Mouse (Mus musculus): ENCODE results near the gene Chsy1. TPM values are rescaled to one million over a fixed set of nuclear protein-coding genes. Genes with fewer than 3 reads are reported as not detected.
A peak's percentile ranks its signal among the peaks of the same experiment; 100 is the strongest.

Gene Chsy1
- polyA plus RNA-seq, 1 experiment: 6.4 TPM

DNA sequence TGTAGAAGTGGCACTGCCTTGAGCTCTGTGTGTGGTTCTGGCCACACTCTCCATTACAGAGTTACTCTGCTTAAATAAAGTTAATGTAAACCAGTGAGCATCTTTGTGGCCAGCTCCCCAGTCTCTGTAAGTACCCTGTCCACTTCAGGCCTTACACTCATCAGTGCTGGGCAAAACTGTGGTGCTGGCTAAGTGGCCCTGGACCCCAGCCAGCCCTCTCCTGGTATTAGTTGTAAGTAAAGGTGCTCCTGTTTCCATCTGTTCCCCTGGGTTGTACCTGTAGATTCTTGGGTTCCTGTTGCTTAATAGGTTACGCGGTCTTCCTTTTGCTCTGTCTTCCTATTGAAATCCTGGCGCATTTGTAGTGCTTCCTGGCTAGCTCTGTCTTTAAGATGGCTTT, 38.5 kb downstream of the Chsy1 start:
- Histone ChIP-seq H3K36me3 (ENCODE audit: control insufficient read depth, insufficient read depth, low read length) (no peaks in the 10 kb centered on the region), H3K4me3 (ENCODE audit: insufficient read depth, low read depth, low read length) (no peak overlapping the region), H3K27me3 (replicated peaks; ENCODE audit: control insufficient read depth, insufficient read depth, low read length) (no peaks in the 10 kb centered on the region), H3K4me1 (ENCODE audit: control insufficient read depth, insufficient read depth, low read length) (no peaks in the 10 kb centered on the region; the same call in 1 of the 2 replicates), H3K27ac (ENCODE audit: insufficient read depth, low read depth, low read length) (no peak overlapping the region)
- 100% methylated on average over 3 of the region's 3 CpGs for WGBS
- TF ChIP-seq CTCF (conservative IDR thresholded peaks at IDR 0.05; ENCODE audit: insufficient read depth, insufficient read length, low read depth, low read length) (no peak), POLR2A (IDR thresholded peaks at IDR 0.05; ENCODE audit: low read depth, low read length) (no peak)
- DNase-seq: no peak

DNA sequence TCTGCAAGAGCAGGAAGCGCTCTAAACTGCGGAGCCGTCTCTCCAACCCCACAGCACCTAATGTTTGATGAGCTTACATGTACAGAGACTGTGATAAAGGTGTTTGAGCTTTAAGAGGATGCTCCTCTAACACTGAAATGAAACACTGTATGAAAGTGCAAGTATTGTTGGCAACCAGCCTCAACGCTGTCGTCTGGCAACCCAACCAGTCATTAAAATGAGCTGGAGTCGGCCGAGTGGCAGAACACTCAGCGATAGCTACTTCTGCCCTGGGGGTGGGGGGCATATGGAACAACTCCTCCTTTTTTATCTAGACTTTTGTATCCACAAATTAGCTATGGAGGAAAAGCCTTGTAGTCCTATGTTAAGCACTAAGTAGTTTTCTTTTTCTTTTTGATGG, 40.2 kb downstream of the Chsy1 start:
- no peaks in the 10 kb centered on the region for H3K27me3 ChIP-seq (replicated peaks; ENCODE audit: control insufficient read depth, insufficient read depth, low read length)
- no peaks in the 10 kb centered on the region for H3K36me3 ChIP-seq (ENCODE audit: control insufficient read depth, insufficient read depth, low read length)
- no peak overlapping the region for H3K4me3 ChIP-seq (ENCODE audit: insufficient read depth, low read depth, low read length)
- 59% methylated on average over 8 of the region's 8 CpGs for WGBS
- H3K4me1 ChIP-seq (ENCODE audit: control insufficient read depth, insufficient read depth, low read length): no peaks in the 10 kb centered on the region; the same call in 1 of the 2 replicates
- no peak overlapping the region for H3K27ac ChIP-seq (ENCODE audit: insufficient read depth, low read depth, low read length)
- no peak for DNase-seq
- TF ChIP-seq CTCF (conservative IDR thresholded peaks at IDR 0.05; ENCODE audit: insufficient read depth, insufficient read length, low read depth, low read length): no peak
- TF ChIP-seq POLR2A (IDR thresholded peaks at IDR 0.05; ENCODE audit: low read depth, low read length): no peak

DNA sequence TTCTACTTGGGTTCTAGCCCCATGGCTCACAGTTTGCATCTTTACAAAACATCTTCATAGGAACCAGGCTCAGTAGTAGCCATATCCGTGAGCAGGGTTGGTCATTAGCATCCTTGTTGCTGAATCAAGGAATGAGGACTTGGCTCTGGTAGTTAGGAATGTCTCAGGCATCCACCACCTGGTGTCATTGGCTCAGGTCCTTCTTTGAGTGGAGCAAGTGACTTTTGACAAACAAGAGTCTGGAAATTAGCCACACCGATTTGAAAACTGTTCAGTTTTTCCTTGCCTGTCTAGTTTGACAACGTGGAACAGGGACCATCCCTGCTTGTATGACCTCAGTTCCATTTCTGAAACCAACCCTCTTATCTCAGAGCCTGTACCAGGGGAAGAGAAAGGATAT, 41.1 kb downstream of the Chsy1 start:
- H3K36me3 ChIP-seq (ENCODE audit: control insufficient read depth, insufficient read depth, low read length): no peaks in the 10 kb centered on the region
- no peak overlapping the region for H3K27ac ChIP-seq (ENCODE audit: insufficient read depth, low read depth, low read length)
- peaks cover 2% of the 10 kb centered on the region; the same call in 1 of the 2 replicates for H3K4me1 ChIP-seq (ENCODE audit: control insufficient read depth, insufficient read depth, low read length)
- peak; percentile 29 for DNase-seq
- H3K27me3 ChIP-seq (replicated peaks; ENCODE audit: control insufficient read depth, insufficient read depth, low read length): no peaks in the 10 kb centered on the region
- no peak overlapping the region for H3K4me3 ChIP-seq (ENCODE audit: insufficient read depth, low read depth, low read length)
- WGBS: 65% methylated on average over 3 of the region's 3 CpGs
- TF ChIP-seq POLR2A (IDR thresholded peaks at IDR 0.05; ENCODE audit: low read depth, low read length) (no peak), CTCF (conservative IDR thresholded peaks at IDR 0.05; ENCODE audit: insufficient read depth, insufficient read length, low read depth, low read length) (no peak)

DNA sequence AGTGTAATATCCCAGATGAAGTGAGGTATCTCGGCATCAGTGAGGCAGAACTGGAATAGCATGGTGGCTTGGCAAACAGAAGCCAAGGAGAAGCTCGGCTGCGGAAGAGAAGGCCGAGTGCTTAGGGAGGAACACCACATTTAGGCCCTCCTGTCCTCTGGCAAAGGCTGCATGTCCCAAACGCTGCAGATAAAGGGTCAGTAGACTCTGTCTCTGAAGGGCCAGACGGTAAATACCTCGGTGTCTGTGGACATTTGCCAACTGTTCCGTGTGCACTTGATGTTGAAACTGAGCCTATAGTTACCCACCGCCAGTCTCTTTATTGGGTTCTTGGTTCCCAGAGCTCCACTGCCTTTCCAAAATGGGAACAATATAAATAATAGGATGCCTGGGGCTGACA, 48.1 kb downstream of the Chsy1 start:
- H3K27me3 ChIP-seq (replicated peaks; ENCODE audit: control insufficient read depth, insufficient read depth, low read length): no peaks in the 10 kb centered on the region
- TF ChIP-seq CTCF (conservative IDR thresholded peaks at IDR 0.05; ENCODE audit: insufficient read depth, insufficient read length, low read depth, low read length): no peak
- TF ChIP-seq POLR2A (IDR thresholded peaks at IDR 0.05; ENCODE audit: low read depth, low read length): no peak
- H3K4me1 ChIP-seq (ENCODE audit: control insufficient read depth, insufficient read depth, low read length): peaks cover 9% of the 10 kb centered on the region
- 54% methylated on average over 9 of the region's 9 CpGs for WGBS
- peak overlapping the region; percentile 86 for H3K27ac ChIP-seq (ENCODE audit: insufficient read depth, low read depth, low read length)
- H3K36me3 ChIP-seq (ENCODE audit: control insufficient read depth, insufficient read depth, low read length): no peaks in the 10 kb centered on the region
- DNase-seq: no peak
- H3K4me3 ChIP-seq (ENCODE audit: insufficient read depth, low read depth, low read length): no peak overlapping the region

DNA sequence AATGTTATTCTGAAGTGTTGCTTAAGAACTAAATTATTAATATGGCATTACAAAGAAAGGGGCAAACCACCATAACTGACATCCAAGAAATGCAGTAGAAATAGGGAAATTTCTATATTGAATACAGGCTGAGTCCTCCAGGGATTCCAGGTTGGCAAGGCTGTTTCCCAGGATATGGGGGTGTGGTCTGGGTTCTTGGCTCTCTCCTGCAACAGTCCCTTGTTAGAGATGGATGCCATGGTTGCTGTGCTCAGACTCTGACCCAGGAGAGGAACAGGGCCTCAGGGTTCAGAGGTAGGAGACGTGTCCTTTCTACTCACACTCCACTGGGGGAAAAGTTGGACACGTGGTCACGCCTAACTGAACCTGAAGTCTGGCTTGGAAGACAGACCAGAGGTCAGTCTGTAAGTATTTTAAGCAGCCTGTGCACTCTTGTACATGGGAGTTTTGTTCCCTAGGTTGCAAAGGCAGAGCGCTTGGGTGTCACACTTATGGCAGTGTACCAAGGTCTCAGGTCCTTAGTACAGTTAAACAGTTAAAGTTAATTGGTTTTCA, 48.6 kb downstream of the Chsy1 start:
- Histone ChIP-seq H3K4me3 (ENCODE audit: insufficient read depth, low read depth, low read length) (no peak overlapping the region), H3K27ac (ENCODE audit: insufficient read depth, low read depth, low read length) (no peak overlapping the region), H3K4me1 (ENCODE audit: control insufficient read depth, insufficient read depth, low read length) (peaks cover 9% of the 10 kb centered on the region), H3K27me3 (replicated peaks; ENCODE audit: control insufficient read depth, insufficient read depth, low read length) (no peaks in the 10 kb centered on the region), H3K36me3 (ENCODE audit: control insufficient read depth, insufficient read depth, low read length) (no peaks in the 10 kb centered on the region)
- DNase-seq: peak; percentile 94
- 45% methylated on average over 4 of the region's 4 CpGs for WGBS
- TF ChIP-seq POLR2A (IDR thresholded peaks at IDR 0.05; ENCODE audit: low read depth, low read length): no peak
- TF ChIP-seq CTCF (conservative IDR thresholded peaks at IDR 0.05; ENCODE audit: insufficient read depth, insufficient read length, low read depth, low read length): no peak

DNA sequence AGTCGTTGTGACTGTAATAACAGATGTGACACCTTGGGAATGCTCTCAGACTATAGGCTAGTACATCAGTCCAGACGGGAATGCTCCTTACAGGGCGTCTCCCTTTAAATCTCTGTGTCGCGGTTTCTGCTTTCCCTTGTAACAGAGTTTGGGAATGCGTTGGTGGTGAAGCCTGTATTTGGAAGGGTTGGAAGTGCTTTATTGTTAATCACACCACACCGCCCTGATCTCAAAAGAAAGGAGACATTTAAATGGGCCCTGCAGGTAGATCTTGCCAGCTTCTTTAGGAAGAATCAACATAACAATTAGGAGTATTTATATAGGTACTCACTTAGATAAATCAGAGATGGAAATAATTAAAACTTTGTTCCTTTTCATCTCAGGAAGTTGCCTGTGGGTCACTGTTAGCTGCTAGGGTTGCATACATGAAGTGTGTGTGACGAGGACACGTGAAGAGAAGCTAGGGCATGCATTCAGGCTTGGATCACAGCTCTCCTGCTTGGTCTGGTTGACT, 49.4 kb downstream of the Chsy1 start:
- TF ChIP-seq CTCF (conservative IDR thresholded peaks at IDR 0.05; ENCODE audit: insufficient read depth, insufficient read length, low read depth, low read length) (no peak), POLR2A (IDR thresholded peaks at IDR 0.05; ENCODE audit: low read depth, low read length) (no peak)
- Histone ChIP-seq H3K27me3 (replicated peaks; ENCODE audit: control insufficient read depth, insufficient read depth, low read length) (no peaks in the 10 kb centered on the region), H3K27ac (ENCODE audit: insufficient read depth, low read depth, low read length) (0 out of 2 replicates have a peak overlapping the region, but pooled peaks have one; percentile 26), H3K4me1 (ENCODE audit: control insufficient read depth, insufficient read depth, low read length) (peaks cover 9% of the 10 kb centered on the region), H3K4me3 (ENCODE audit: insufficient read depth, low read depth, low read length) (no peak overlapping the region), H3K36me3 (ENCODE audit: control insufficient read depth, insufficient read depth, low read length) (no peaks in the 10 kb centered on the region)
- DNase-seq: no peak
- WGBS: 75% methylated on average over 9 of the region's 9 CpGs

DNA sequence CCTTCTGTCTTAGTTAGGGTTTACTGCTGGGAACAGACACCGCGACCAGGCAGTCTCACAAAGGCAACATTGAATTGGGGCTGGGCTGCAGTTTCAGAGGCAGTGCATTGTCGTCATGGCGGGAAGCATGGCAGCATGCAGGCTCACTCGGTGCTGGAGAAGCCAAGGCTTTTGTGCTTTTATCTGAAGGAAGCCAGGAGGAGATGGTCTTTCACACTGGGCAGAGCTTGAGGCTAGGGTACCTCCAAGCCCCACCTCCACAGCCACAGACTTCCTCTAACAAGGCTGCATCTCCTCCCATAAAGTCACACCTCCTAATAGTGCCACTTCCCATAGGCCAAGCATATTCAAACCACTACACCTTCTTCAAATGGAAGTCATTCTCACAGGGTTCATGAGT, 50.6 kb downstream of the Chsy1 start:
- Histone ChIP-seq H3K36me3 (ENCODE audit: control insufficient read depth, insufficient read depth, low read length) (no peaks in the 10 kb centered on the region), H3K4me3 (ENCODE audit: insufficient read depth, low read depth, low read length) (no peak overlapping the region), H3K27ac (ENCODE audit: insufficient read depth, low read depth, low read length) (no peak overlapping the region), H3K27me3 (replicated peaks; ENCODE audit: control insufficient read depth, insufficient read depth, low read length) (no peaks in the 10 kb centered on the region), H3K4me1 (ENCODE audit: control insufficient read depth, insufficient read depth, low read length) (peaks cover 8% of the 10 kb centered on the region)
- no peak for DNase-seq
- WGBS: 82% methylated on average over 5 of the region's 5 CpGs
- no peak for TF ChIP-seq CTCF (conservative IDR thresholded peaks at IDR 0.05; ENCODE audit: insufficient read depth, insufficient read length, low read depth, low read length)
- TF ChIP-seq POLR2A (IDR thresholded peaks at IDR 0.05; ENCODE audit: low read depth, low read length): no peak

Measured in kidney, adult 2 months (tissue).